Comparison of ENCODE assay signal across 15 mouse cellular contexts in the genomic region with DNA sequence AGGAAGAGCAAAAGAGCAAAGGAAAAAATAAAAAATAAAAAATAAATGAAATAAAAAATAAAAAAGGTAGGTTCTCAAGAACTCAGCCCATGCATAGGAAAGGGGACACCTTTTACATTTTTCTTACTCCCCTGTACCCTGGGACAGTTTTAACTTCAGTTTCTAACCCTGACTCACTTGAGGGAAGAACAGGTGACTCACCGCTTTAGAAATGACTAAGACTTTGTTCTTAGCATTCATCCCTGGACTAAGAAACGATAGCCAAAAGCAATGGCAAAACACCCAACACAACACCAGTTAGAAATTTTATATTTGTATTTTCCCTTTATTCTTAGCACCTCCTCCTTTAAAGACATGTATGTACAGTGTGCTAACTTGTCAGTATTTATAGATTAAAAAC.
"Had no signal": no experiment of that assay in that cellular context is flagged by ENCODE, and none has a peak within 500 bp of the region (broad histone marks: within the 10 kb centered on the region; RNA-seq: fewer than 3 reads in every experiment).

No protein-coding gene starts in this region.

- DNase-seq: lung, postnatal 4 days; midbrain, embryonic 14.5 days; right cerebral cortex, adult 18-20 months; right cerebral cortex, postnatal 25 days; right cerebral cortex, postnatal 4 days; spleen, adult 18-20 months; thymus, adult 18-20 months; thymus, postnatal 14 days; thymus, postnatal 36 days had no signal

- H3K27me3 ChIP-seq: midbrain, embryonic 12.5 days; neural tube, embryonic 13.5 days; neural tube, embryonic 15.5 days had no signal

- H3K27ac ChIP-seq: midbrain, embryonic 10.5 days; midbrain, embryonic 12.5 days; neural tube, embryonic 13.5 days; neural tube, embryonic 15.5 days had no signal

- ATAC-seq: midbrain, embryonic 16.5 days had no signal

- H3K4me3 ChIP-seq: midbrain, embryonic 10.5 days; midbrain, embryonic 12.5 days; myocyte; neural tube, embryonic 13.5 days; neural tube, embryonic 15.5 days had no signal

- H3K36me3 ChIP-seq: midbrain, embryonic 10.5 days; midbrain, embryonic 12.5 days; neural tube, embryonic 13.5 days; neural tube, embryonic 15.5 days had no signal
